Mouse (Mus musculus): ENCODE results near the gene Aff1.

DNA sequence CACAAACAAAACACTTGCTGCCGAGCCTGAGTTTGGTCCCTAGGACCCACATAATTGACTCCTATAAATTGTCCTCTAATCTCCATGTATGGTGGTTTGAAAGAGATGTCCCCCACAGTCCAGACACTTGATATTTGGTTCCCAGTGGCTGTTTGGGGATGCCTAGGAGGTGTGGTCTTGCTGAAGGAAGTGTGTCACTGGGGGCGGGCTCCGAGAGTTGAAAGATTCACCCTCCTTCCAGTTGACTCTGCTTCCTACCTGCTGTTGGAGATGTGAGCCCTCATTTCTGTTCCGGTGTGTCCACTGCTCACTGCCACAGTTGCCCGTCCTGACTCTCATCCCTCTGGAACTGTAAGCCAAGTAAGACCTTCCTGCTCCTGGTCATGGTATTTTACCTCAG, 13.2 kb upstream of the Aff1 start:
- TF ChIP-seq CTCF (IDR thresholded peaks at IDR 0.05; ENCODE audit: low read depth), result no peak
- no peak for TF ChIP-seq EP300 (IDR thresholded peaks at IDR 0.05; ENCODE audit: low read depth)

Data from liver, embryonic 14.5 days (tissue).